18 mouse cellular contexts compared by ENCODE assay signal in the genomic region with DNA sequence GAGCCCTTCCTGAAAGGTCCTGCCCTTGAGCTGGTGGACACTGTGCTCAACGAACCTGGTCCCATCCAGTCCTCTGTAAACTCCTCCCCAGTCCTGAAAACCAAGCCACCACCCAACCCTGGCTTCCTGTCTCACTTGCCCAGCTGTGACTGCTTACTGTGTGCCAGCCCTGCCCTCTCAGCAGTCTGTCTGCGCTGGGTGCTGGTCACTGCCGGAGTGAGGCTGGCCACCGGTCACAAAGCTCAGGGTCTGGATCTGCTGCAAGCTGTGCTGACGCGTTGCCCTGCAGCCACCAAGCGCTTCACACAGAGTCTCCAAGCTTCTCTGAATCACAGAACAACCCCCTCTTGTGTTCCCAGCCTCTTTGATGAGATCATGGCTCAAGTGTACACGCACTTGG. TPM values are rescaled to one million over a fixed set of nuclear protein-coding genes. Genes with fewer than 3 reads are reported as not detected.
DNase-seq lines count a peak whose midpoint lies in the region; ATAC-seq and TF ChIP-seq lines count a peak whose summit lies in the region.
"Had no signal": no experiment of that assay in that cellular context is flagged by ENCODE, and none has a peak within 500 bp of the region (broad histone marks: within the 10 kb centered on the region; RNA-seq: fewer than 3 reads in every experiment).

No protein-coding gene starts in this region.

- H3K4me1 ChIP-seq in heart, embryonic 11.5 days (ENCODE audit: control insufficient read depth, insufficient read depth, low read length) = no peaks in the 10 kb centered on the region
- peaks cover 15% of the 10 kb centered on the region for H3K4me1 ChIP-seq in E14TG2a.4 (replicated peaks; ENCODE audit: low read depth, low read length)
- H3K4me1 ChIP-seq: embryonic facial prominence, embryonic 13.5 days; midbrain, embryonic 12.5 days; neural tube, embryonic 13.5 days; stomach, embryonic 15.5 days had no signal

- no peak overlapping the region for H3K4me3 ChIP-seq in heart, embryonic 11.5 days (ENCODE audit: low read depth, low read length)
- H3K4me3 ChIP-seq in E14TG2a.4 (replicated peaks; ENCODE audit: low read length) = 0 out of 2 replicates have a peak overlapping the region, but pooled peaks have one; percentile 10
- H3K4me3 ChIP-seq: embryonic facial prominence, embryonic 13.5 days; midbrain, embryonic 12.5 days; neural tube, embryonic 13.5 days; stomach, embryonic 15.5 days had no signal

- TF ChIP-seq CTCF in E14TG2a.4 (conservative IDR thresholded peaks at IDR 0.05; ENCODE audit: low read length) = no peak

- H3K9me3 ChIP-seq in heart, embryonic 11.5 days (replicated peaks; ENCODE audit: control insufficient read depth, low read length) = no peaks in the 10 kb centered on the region
- no peaks in the 10 kb centered on the region for H3K9me3 ChIP-seq in E14TG2a.4 (ENCODE audit: low read length)
- H3K9me3 ChIP-seq: embryonic facial prominence, embryonic 13.5 days; midbrain, embryonic 12.5 days; neural tube, embryonic 13.5 days; stomach, embryonic 15.5 days had no signal

- H3K9ac ChIP-seq in heart, embryonic 11.5 days (ENCODE audit: low read depth, low read length) = no peak overlapping the region; the same call in 1 of the 2 replicates
- H3K9ac ChIP-seq: forebrain, postnatal 0 days; liver, embryonic 14.5 days; midbrain, embryonic 12.5 days; neural tube, embryonic 13.5 days; stomach, embryonic 15.5 days had no signal

- no peak overlapping the region for H3K4me2 ChIP-seq in heart, embryonic 11.5 days
- H3K4me2 ChIP-seq: embryonic facial prominence, embryonic 13.5 days; midbrain, embryonic 12.5 days; neural tube, embryonic 13.5 days; stomach, embryonic 15.5 days had no signal

- peak; percentile 47 to 61 for DNase-seq in heart, adult 18-20 months
- peak; percentile 39 for DNase-seq in Muller cell, postnatal 12 days (ENCODE audit: inconsistent ontology term)
- DNase-seq in lung, adult 18-20 months = peak; percentile 28 to 39
- no peak for DNase-seq in thymus, adult 18-20 months
- DNase-seq: cerebellum, postnatal 25 days; forebrain, postnatal 0 days; kidney, postnatal 25 days; right cerebral cortex, postnatal 25 days; thymus, postnatal 36 days had no signal

- WGBS in heart, embryonic 11.5 days (ENCODE audit: insufficient replicate concordance) = 89% methylated on average over 8 of the region's 8 CpGs

- H3K27me3 ChIP-seq in heart, embryonic 11.5 days (ENCODE audit: control insufficient read depth, insufficient read depth, low read length) = no peaks in the 10 kb centered on the region
- H3K27me3 ChIP-seq in E14TG2a.4 (ENCODE audit: insufficient read depth, low read length) = no peaks in the 10 kb centered on the region
- H3K27me3 ChIP-seq: embryonic facial prominence, embryonic 13.5 days; midbrain, embryonic 12.5 days; neural tube, embryonic 13.5 days; stomach, embryonic 15.5 days had no signal

- H3K27ac ChIP-seq in heart, embryonic 11.5 days (ENCODE audit: low read depth, low read length) = no peak overlapping the region
- H3K27ac ChIP-seq: embryonic facial prominence, embryonic 13.5 days; hindbrain, postnatal 0 days; liver, embryonic 14.5 days; midbrain, embryonic 12.5 days; neural tube, embryonic 13.5 days; stomach, embryonic 15.5 days had no signal

- H3K36me3 ChIP-seq in heart, embryonic 11.5 days (ENCODE audit: control insufficient read depth, insufficient read depth, low read length) = peaks cover 45% of the 10 kb centered on the region
- peaks cover 98% of the 10 kb centered on the region for H3K36me3 ChIP-seq in E14TG2a.4 (ENCODE audit: insufficient read depth, low read length)

- no peak for ATAC-seq in heart, embryonic 11.5 days (replicated peaks; ENCODE audit: insufficient number of reproducible peaks, low FRiP score, low TSS enrichment)
- no peak for ATAC-seq in CD4-positive, CD25-positive, alpha-beta regulatory T cell, adult 4 months
- ATAC-seq: forebrain, postnatal 0 days; hindbrain, postnatal 0 days had no signal

RNA-seq across cellular contexts. Expression of a gene that starts 10.6 kb away (rescaled TPM):
- total RNA-seq in heart, adult 18-20 months (2021) = 100 to 1,000 TPM; 340 to 348 TPM
- polyA plus RNA-seq in heart, embryonic 11.5 days (2014; fragmentation: Nextera tagmentation; extraction: Ambion mirVana) = 307 and 350 TPM in 2 replicates
- polyA plus RNA-seq in CD4-positive, CD25-positive, alpha-beta regulatory T cell, adult 4 months (2017; shearing (Covaris generic)) = 1,000 to 10,000 TPM; 1,296 to 1,302 TPM

RNA-seq across cellular contexts. Expression of a gene that starts 16.2 kb away (rescaled TPM):
- 10 to 100 TPM; 25.0 to 26.0 TPM for total RNA-seq in heart, adult 18-20 months (2021)
- 72.7 and 77.8 TPM in 2 replicates for polyA plus RNA-seq in heart, embryonic 11.5 days (2014; fragmentation: Nextera tagmentation; extraction: Ambion mirVana)
- 100 to 1,000 TPM; 119 to 124 TPM for polyA plus RNA-seq in CD4-positive, CD25-positive, alpha-beta regulatory T cell, adult 4 months (2017; shearing (Covaris generic))

RNA-seq across cellular contexts. Expression of a gene that starts 19.2 kb away (rescaled TPM):
- under 1 TPM; 0.54 to 0.92 TPM for total RNA-seq in heart, adult 18-20 months (2021)
- 20.0 and 23.8 TPM in 2 replicates for polyA plus RNA-seq in heart, embryonic 11.5 days (2014; fragmentation: Nextera tagmentation; extraction: Ambion mirVana)
- polyA plus RNA-seq in CD4-positive, CD25-positive, alpha-beta regulatory T cell, adult 4 months (2017; shearing (Covaris generic)) = 1 to 10 TPM; 1.5 to 6.7 TPM

RNA-seq across cellular contexts. Expression of a gene that starts 35.3 kb away (rescaled TPM):
- 10 to 100 TPM in 1 of 2 experiments, 1 to 10 TPM in 1; 9.8 to 12.1 TPM for total RNA-seq in heart, adult 18-20 months (2021)
- 62.9 and 64.9 TPM in 2 replicates for polyA plus RNA-seq in heart, embryonic 11.5 days (2014; fragmentation: Nextera tagmentation; extraction: Ambion mirVana)
- 10 to 100 TPM; 41.7 to 63.7 TPM for polyA plus RNA-seq in CD4-positive, CD25-positive, alpha-beta regulatory T cell, adult 4 months (2017; shearing (Covaris generic))

RNA-seq across cellular contexts. Expression of a gene that starts 36.0 kb away (rescaled TPM):
- total RNA-seq in heart, adult 18-20 months (2021) = 10 to 100 TPM; 18.4 to 18.9 TPM
- 44.4 and 45.3 TPM in 2 replicates for polyA plus RNA-seq in heart, embryonic 11.5 days (2014; fragmentation: Nextera tagmentation; extraction: Ambion mirVana)
- 10 to 100 TPM; 28.3 to 31.4 TPM for polyA plus RNA-seq in CD4-positive, CD25-positive, alpha-beta regulatory T cell, adult 4 months (2017; shearing (Covaris generic))

Comparison
In these comparisons a context has a peak if more than half of its experiments do, and no peak if none do; other contexts are left out.
1. DNase-seq: peak in heart, adult 18-20 months (2 of 2), Muller cell, postnatal 12 days (single experiment) and lung, adult 18-20 months (2 of 2); none in thymus, adult 18-20 months (0 of 2).